Mouse (Mus musculus) kidney, embryonic 16.5 days (tissue): ENCODE results near the gene Ezh1. TPM values are rescaled to one million over a fixed set of nuclear protein-coding genes. Genes with fewer than 3 reads are reported as not detected.

Experiments
- ATAC-seq: fragments of 200-750 bp; cut with Nextera tagmentation; 2 replicates; pipeline ENCODE4 v1.8.0; 2017; ENCODE audit warnings: moderate TSS enrichment; ENCODE audit not compliant: low FRiP score, low TSS enrichment
- H3K27ac ChIP-seq: fragments of 300-500 bp; sonication (generic); 2 replicates; pipeline ENCODE4 v1.5.1; 2014; ENCODE audit warnings: low read length
- H3K27me3 ChIP-seq: fragments of 300-500 bp; sonication (generic); 2 replicates; pipeline ENCODE4 v1.6.1; 2014; ENCODE audit warnings: low read length, control low read depth, mixed read lengths; ENCODE audit not compliant: insufficient read depth
- H3K36me3 ChIP-seq: fragments of 300-500 bp; sonication (generic); 2 replicates; pipeline ENCODE4 v1.6.1; 2014; ENCODE audit warnings: low read length, control low read depth, mixed read lengths; ENCODE audit not compliant: insufficient read depth
- H3K4me1 ChIP-seq: fragments of 300-500 bp; sonication (generic); 2 replicates; pipeline ENCODE4 v1.6.1; 2014; ENCODE audit warnings: low read length, control low read depth, mixed read lengths; ENCODE audit not compliant: insufficient read depth
- H3K4me2 ChIP-seq: fragments of 300-500 bp; sonication (generic); replicated peaks from 2 replicates; pipeline ENCODE4 v1.6.1; 2014; ENCODE audit warnings: low read depth, low read length
- H3K4me3 ChIP-seq: fragments of 300-500 bp; sonication (generic); 2 replicates; pipeline ENCODE4 v1.5.1; 2014; ENCODE audit warnings: mild to moderate bottlenecking, low read length
- H3K9ac ChIP-seq: fragments of 300-500 bp; sonication (generic); replicated peaks from 2 replicates; pipeline ENCODE4 v1.6.1; 2014; ENCODE audit warnings: low read length
- H3K9me3 ChIP-seq: fragments of 300-500 bp; sonication (generic); 2 replicates; pipeline ENCODE4 v1.6.1; 2016; ENCODE audit warnings: low read length, control low read depth
- WGBS: fragments of 180-500 bp; shearing (Covaris S2); extraction: QIAGEN DNeasy Blood & Tissue Kit; methylation state at CpG from one replicate; pipeline ENCODE4 v1.1.7; 2014; 5-methylcytosine and 5-hydroxymethylcytosine counted together
- polyA plus RNA-seq: library from polyadenylated mRNA; unstranded; fragments of >200 nt; fragmentation: Nextera tagmentation; extraction: Ambion mirVana; gene quantifications from 2 replicates; pipeline ENCODE4 v1.2.1, GENCODE M21; 2015

The Ezh1 gene
- polyA plus RNA-seq, 1 experiment from 2014 or later, result 25.1 TPM

GRCm38 (mm10) chr11:101194137-101194536, 32.1 kb downstream of the Ezh1 start:
- Histone ChIP-seq H3K4me3 (no peak overlapping the region), H3K36me3 (peaks cover 49% of the 10 kb centered on the region), H3K9ac (no peak overlapping the region), H3K4me1 (peaks cover 30% of the 10 kb centered on the region), H3K9me3 (no peaks in the 10 kb centered on the region), H3K4me2 (no peak overlapping the region), H3K27me3 (no peaks in the 10 kb centered on the region), H3K27ac (no peak overlapping the region)
- 67% methylated on average over 5 of the region's 5 CpGs for WGBS
- no peak for ATAC-seq

GRCm38 (mm10) chr11:101193076-101193475, 33.2 kb downstream of the Ezh1 start:
- Histone ChIP-seq H3K9ac (no peak overlapping the region), H3K27ac (no peak overlapping the region), H3K9me3 (no peaks in the 10 kb centered on the region), H3K27me3 (no peaks in the 10 kb centered on the region), H3K4me2 (no peak overlapping the region), H3K36me3 (peaks cover 40% of the 10 kb centered on the region), H3K4me1 (peaks cover 41% of the 10 kb centered on the region), H3K4me3 (no peak overlapping the region)
- ATAC-seq, result no peak
- WGBS, result 94% methylated on average over 7 of the region's 7 CpGs

- Histone ChIP-seq H3K27me3 (no peaks in the 10 kb centered on the region), H3K27ac (no peak overlapping the region), H3K9me3 (no peaks in the 10 kb centered on the region), H3K4me2 (no peak overlapping the region), H3K4me1 (peaks cover 41% of the 10 kb centered on the region), H3K9ac (no peak overlapping the region), H3K4me3 (no peak overlapping the region), H3K36me3 (peaks cover 36% of the 10 kb centered on the region)
- 93% methylated on average over 6 of the region's 6 CpGs for WGBS
- ATAC-seq, result no peak
Measured at GRCm38 (mm10) chr11:101192646-101193045, 33.6 kb downstream of the Ezh1 start.

- H3K9me3 ChIP-seq, result no peaks in the 10 kb centered on the region
- H3K36me3 ChIP-seq, result peaks cover 32% of the 10 kb centered on the region
- no peak for ATAC-seq
- H3K4me1 ChIP-seq, result peaks cover 41% of the 10 kb centered on the region
- WGBS, result 83% methylated on average over 4 of the region's 4 CpGs
- no peaks in the 10 kb centered on the region for H3K27me3 ChIP-seq
- H3K9ac ChIP-seq, result no peak overlapping the region
- H3K4me3 ChIP-seq, result no peak overlapping the region
- H3K27ac ChIP-seq, result peak overlapping the region; percentile 47; the same call in 1 of the 2 replicates
- no peak overlapping the region for H3K4me2 ChIP-seq
Measured at GRCm38 (mm10) chr11:101191919-101192470, 34.3 kb downstream of the Ezh1 start.

GRCm38 (mm10) chr11:101190913-101191907, 35.1 kb downstream of the Ezh1 start:
- H3K27me3 ChIP-seq, result no peaks in the 10 kb centered on the region
- 0 out of 2 replicates have a peak overlapping the region, but pooled peaks have one; percentile 12 for H3K9ac ChIP-seq
- H3K36me3 ChIP-seq, result peaks cover 31% of the 10 kb centered on the region
- WGBS, result 46% methylated on average over 17 of the region's 17 CpGs
- H3K4me3 ChIP-seq, result no peak overlapping the region
- ATAC-seq, result no peak
- H3K27ac ChIP-seq, result peak overlapping the region; percentile 94
- H3K9me3 ChIP-seq, result no peaks in the 10 kb centered on the region
- peaks cover 41% of the 10 kb centered on the region for H3K4me1 ChIP-seq
- H3K4me2 ChIP-seq, result no peak overlapping the region

GRCm38 (mm10) chr11:101190181-101190912, 35.9 kb downstream of the Ezh1 start:
- 32% methylated on average over 8 of the region's 8 CpGs for WGBS
- Histone ChIP-seq H3K27ac (peak overlapping the region; percentile 94), H3K36me3 (peaks cover 25% of the 10 kb centered on the region), H3K9ac (0 out of 2 replicates have a peak overlapping the region, but pooled peaks have one; percentile 12), H3K4me3 (no peak overlapping the region), H3K27me3 (no peaks in the 10 kb centered on the region), H3K4me2 (no peak overlapping the region), H3K9me3 (no peaks in the 10 kb centered on the region), H3K4me1 (peaks cover 41% of the 10 kb centered on the region)
- ATAC-seq, result peak; percentile 36; the same call in 1 of the 2 replicates

- H3K27me3 ChIP-seq, result no peaks in the 10 kb centered on the region
- no peaks in the 10 kb centered on the region for H3K9me3 ChIP-seq
- H3K36me3 ChIP-seq, result peaks cover 25% of the 10 kb centered on the region
- 14% methylated on average over 6 of the region's 6 CpGs for WGBS
- peak overlapping the region; percentile 38 for H3K4me2 ChIP-seq
- H3K9ac ChIP-seq, result peak overlapping the region; percentile 18
- no peak overlapping the region for H3K4me3 ChIP-seq
- H3K4me1 ChIP-seq, result peaks cover 41% of the 10 kb centered on the region
- H3K27ac ChIP-seq, result peak overlapping the region; percentile 94
- ATAC-seq, result peak; percentile 89
Measured at GRCm38 (mm10) chr11:101189495-101190180, 36.6 kb downstream of the Ezh1 start.

- Histone ChIP-seq H3K9ac (peak overlapping the region; percentile 22; the same call in 1 of the 2 replicates), H3K36me3 (peaks cover 17% of the 10 kb centered on the region), H3K9me3 (no peaks in the 10 kb centered on the region), H3K4me2 (no peak overlapping the region), H3K4me3 (no peak overlapping the region), H3K4me1 (peaks cover 41% of the 10 kb centered on the region), H3K27me3 (no peaks in the 10 kb centered on the region), H3K27ac (peak overlapping the region; percentile 94)
- no peak for ATAC-seq
- WGBS, result 63% methylated on average over 11 of the region's 11 CpGs
Measured at GRCm38 (mm10) chr11:101188166-101188805, 38.0 kb downstream of the Ezh1 start.

- no peak overlapping the region for H3K4me2 ChIP-seq
- H3K4me3 ChIP-seq, result no peak overlapping the region
- H3K27ac ChIP-seq, result no peak overlapping the region
- peaks cover 41% of the 10 kb centered on the region for H3K4me1 ChIP-seq
- H3K9ac ChIP-seq, result no peak overlapping the region
- peaks cover 13% of the 10 kb centered on the region for H3K36me3 ChIP-seq
- WGBS, result 93% methylated on average over 5 of the region's 5 CpGs
- no peaks in the 10 kb centered on the region for H3K9me3 ChIP-seq
- no peak for ATAC-seq
- no peaks in the 10 kb centered on the region for H3K27me3 ChIP-seq
Measured at GRCm38 (mm10) chr11:101187541-101187940, 38.7 kb downstream of the Ezh1 start.
